Mouse (Mus musculus) MEL (cell line): ENCODE results near the gene Bhlhe41. TPM values are rescaled to one million over a fixed set of nuclear protein-coding genes. Genes with fewer than 3 reads are reported as not detected.
A peak's percentile ranks its signal among the peaks of the same experiment; 100 is the strongest.

Experiments
- DNase-seq: peaks from one replicate; pipeline ENCODE4 v3.0.0; 2011; ENCODE audit warnings: low read depth, low spot score
- H3K27ac ChIP-seq: 2 replicates; pipeline ENCODE4 v1.5.1; 2012; ENCODE audit warnings: low read depth, mild to moderate bottlenecking, control low read depth, low read length, moderate library complexity; ENCODE audit not compliant: control insufficient read depth
- H3K27me3 ChIP-seq, 2 experiments: fragments of 150-350 bp in 1 of 2; sonication (generic) in 1 of 2; 2 replicates each; pipeline ENCODE4 v1.6.1; 2012; ENCODE audit warnings: low read length in 2 of 2, mild to moderate bottlenecking in 2 of 2, improper control_type of control experiment in 1 of 2, moderate library complexity in 1 of 2; ENCODE audit not compliant: insufficient read depth in 2 of 2, control insufficient read depth in 1 of 2
- H3K36me3 ChIP-seq, 2 experiments: 2 replicates each; pipeline ENCODE4 v1.6.1; 2012 to 2014; ENCODE audit warnings: low read length in 2 of 2, improper control_type of control experiment in 1 of 2, inconsistent platforms in 1 of 2, mild to moderate bottlenecking in 1 of 2; ENCODE audit not compliant: insufficient read depth in 2 of 2, control insufficient read depth in 1 of 2
- H3K4me1 ChIP-seq, 2 experiments: fragments of 150-350 bp in 1 of 2; sonication (generic) in 1 of 2; 2 replicates each; pipeline ENCODE4 v1.6.1; 2012; ENCODE audit warnings: low read length in 2 of 2, improper control_type of control experiment in 1 of 2, mild to moderate bottlenecking in 1 of 2; ENCODE audit not compliant: insufficient read depth in 2 of 2, control insufficient read depth in 1 of 2
- H3K4me3 ChIP-seq, 2 experiments: fragments of 150-350 bp in 1 of 2; sonication (generic) in 1 of 2; 2 replicates each; pipeline ENCODE4 v1.5.1; 2012; ENCODE audit warnings: low read depth in 2 of 2, low read length in 2 of 2, mild to moderate bottlenecking in 2 of 2, moderate library complexity in 2 of 2, control low read depth in 1 of 2, improper control_type of control experiment in 1 of 2; ENCODE audit not compliant: control insufficient read depth in 1 of 2, insufficient read depth in 1 of 2
- H3K79me2 ChIP-seq: 2 replicates; pipeline ENCODE4 v1.6.1; 2012; ENCODE audit warnings: mild to moderate bottlenecking, low read length, moderate library complexity; ENCODE audit not compliant: control insufficient read depth, poor library complexity, insufficient read depth
- H3K9ac ChIP-seq: 2 replicates; pipeline ENCODE4 v1.6.1; 2012; ENCODE audit warnings: low read depth, mild to moderate bottlenecking, control low read depth, low read length, moderate library complexity; ENCODE audit not compliant: control insufficient read depth, poor library complexity, severe bottlenecking
- H3K9me3 ChIP-seq: fragments of 150-350 bp; sonication (generic); replicated peaks from 2 replicates; pipeline ENCODE4 v1.6.1; 2012; ENCODE audit warnings: mild to moderate bottlenecking, low read length, improper control_type of control experiment, moderate library complexity; ENCODE audit not compliant: insufficient read depth
- BHLHE40 ChIP-seq: IDR thresholded peaks from 2 replicates; pipeline ENCODE4 v1.6.1; 2012; ENCODE audit warnings: low read depth, mild to moderate bottlenecking, inconsistent platforms, low read length, improper control_type of control experiment, borderline replicate concordance
- CHD1 ChIP-seq: IDR thresholded peaks from 2 replicates; pipeline ENCODE4 v1.6.1; 2012; ENCODE audit warnings: low read depth, mild to moderate bottlenecking, inconsistent platforms, low read length, improper control_type of control experiment
- E2F4 ChIP-seq: IDR thresholded peaks from 2 replicates; pipeline ENCODE4 v1.6.1; 2011; ENCODE audit warnings: low read depth, low read length, improper control_type of control experiment, borderline replicate concordance
- ELF1 ChIP-seq: IDR thresholded peaks from 2 replicates; pipeline ENCODE4 v1.6.1; 2014; ENCODE audit warnings: low read depth, mild to moderate bottlenecking, inconsistent platforms, low read length, improper control_type of control experiment, moderate library complexity
- EP300 ChIP-seq, 2 experiments: IDR thresholded peaks; 2 replicates each; pipeline ENCODE4 v1.6.1; 2011; ENCODE audit warnings: improper control_type of control experiment in 2 of 2, low read length in 2 of 2, low read depth in 1 of 2, mild to moderate bottlenecking in 1 of 2
- GATA1 ChIP-seq: IDR thresholded peaks from 2 replicates; pipeline ENCODE4 v1.6.1; 2011; ENCODE audit warnings: low read depth, low read length, improper control_type of control experiment
- HCFC1 ChIP-seq: IDR thresholded peaks from 2 replicates; pipeline ENCODE4 v1.6.1; 2012; ENCODE audit warnings: low read depth, mild to moderate bottlenecking, inconsistent platforms, low read length, improper control_type of control experiment, moderate library complexity
- KAT2A ChIP-seq: conservative IDR thresholded peaks from 2 replicates; pipeline ENCODE4 v1.6.1; 2012; ENCODE audit warnings: low read depth, low read length, improper control_type of control experiment, inconsistent platforms
- MEF2A ChIP-seq: IDR thresholded peaks from 2 replicates; pipeline ENCODE4 v1.6.1; 2014; ENCODE audit warnings: low read depth, mild to moderate bottlenecking, inconsistent platforms, low read length, improper control_type of control experiment; ENCODE audit not compliant: poor library complexity, insufficient replicate concordance, severe bottlenecking; ENCODE audit errors: extremely low read depth
- MXI1 ChIP-seq: IDR thresholded peaks from 2 replicates; pipeline ENCODE4 v1.6.1; 2011; ENCODE audit warnings: mild to moderate bottlenecking, low read depth, low read length, improper control_type of control experiment
- MYB ChIP-seq: IDR thresholded peaks from 2 replicates; pipeline ENCODE4 v1.6.1; 2011; ENCODE audit warnings: mild to moderate bottlenecking, low read depth, low read length, improper control_type of control experiment
- MYC ChIP-seq: IDR thresholded peaks from 2 replicates; pipeline ENCODE4 v1.6.1; 2011; ENCODE audit warnings: low read depth, mild to moderate bottlenecking, low read length, improper control_type of control experiment, moderate library complexity
- NRF1 ChIP-seq: IDR thresholded peaks from 2 replicates; pipeline ENCODE4 v1.6.1; 2014; ENCODE audit warnings: low read depth, mild to moderate bottlenecking, inconsistent platforms, low read length, improper control_type of control experiment, moderate library complexity; ENCODE audit not compliant: poor library complexity, insufficient read depth, severe bottlenecking
- RAD21 ChIP-seq: IDR thresholded peaks from 2 replicates; pipeline ENCODE4 v1.6.1; 2011; ENCODE audit warnings: mild to moderate bottlenecking, low read depth, low read length, improper control_type of control experiment
- SIN3A ChIP-seq: IDR thresholded peaks from 2 replicates; pipeline ENCODE4 v1.6.1; 2012; ENCODE audit warnings: low read length, improper control_type of control experiment, inconsistent platforms
- SMC3 ChIP-seq: IDR thresholded peaks from 2 replicates; pipeline ENCODE4 v1.6.1; 2011; ENCODE audit warnings: low read depth, low read length, improper control_type of control experiment
- TAL1 ChIP-seq: IDR thresholded peaks from 2 replicates; pipeline ENCODE4 v1.6.1; 2012; ENCODE audit warnings: mild to moderate bottlenecking, inconsistent platforms, low read length, moderate library complexity, mixed read lengths
- TBP ChIP-seq: IDR thresholded peaks from 2 replicates; pipeline ENCODE4 v1.8.0; 2011; ENCODE audit warnings: low read depth, low read length, improper control_type of control experiment
- TCF12 ChIP-seq: IDR thresholded peaks from 2 replicates; pipeline ENCODE4 v1.6.1; 2014; ENCODE audit warnings: low read depth, mild to moderate bottlenecking, inconsistent platforms, low read length, improper control_type of control experiment, moderate library complexity
- USF2 ChIP-seq, 2 experiments: IDR thresholded peaks; 2 replicates each; pipeline ENCODE4 v1.6.1; 2011 to 2012; ENCODE audit warnings: improper control_type of control experiment in 2 of 2, low read length in 2 of 2, borderline replicate concordance in 1 of 2, inconsistent platforms in 1 of 2, low read depth in 1 of 2, mild to moderate bottlenecking in 1 of 2; ENCODE audit not compliant: insufficient read depth in 1 of 2
- ZC3H11A ChIP-seq: IDR thresholded peaks from 2 replicates; pipeline ENCODE4 v1.6.1; 2012; ENCODE audit warnings: low read depth, mild to moderate bottlenecking, inconsistent platforms, low read length, improper control_type of control experiment
- ZMIZ1 ChIP-seq: IDR thresholded peaks from 2 replicates; pipeline ENCODE4 v1.6.1; 2012; ENCODE audit warnings: low read depth, mild to moderate bottlenecking, inconsistent platforms, low read length, improper control_type of control experiment, moderate library complexity
- ZNF384 ChIP-seq: IDR thresholded peaks from 2 replicates; pipeline ENCODE4 v1.6.1; 2012; ENCODE audit warnings: low read depth, mild to moderate bottlenecking, inconsistent platforms, low read length, improper control_type of control experiment
- polyA plus RNA-seq, 2 experiments: library from polyadenylated mRNA; stranded (reverse) in 1 of 2; unstranded in 1 of 2; fragments of >175 nt in 1 of 2; fragments of >200 nt in 1 of 2; gene quantifications; 2 replicates each; pipeline versions ENCODE4 v1.2.1 to v1.2.4; 2012; ENCODE audit warnings: low replicate concordance in 2 of 2, low read depth in 1 of 2; ENCODE audit not compliant: insufficient read length in 2 of 2, insufficient read depth in 1 of 2, missing spikeins in 1 of 2
- total RNA-seq: library from RNA; depleted of rRNA; stranded (reverse); fragments of 300-350 nt; gene quantifications from 2 replicates; pipeline ENCODE4 v1.2.3, GENCODE M21; 2012

The Bhlhe41 gene
- total and polyA plus RNA-seq, 3 experiments: not detected

DNA sequence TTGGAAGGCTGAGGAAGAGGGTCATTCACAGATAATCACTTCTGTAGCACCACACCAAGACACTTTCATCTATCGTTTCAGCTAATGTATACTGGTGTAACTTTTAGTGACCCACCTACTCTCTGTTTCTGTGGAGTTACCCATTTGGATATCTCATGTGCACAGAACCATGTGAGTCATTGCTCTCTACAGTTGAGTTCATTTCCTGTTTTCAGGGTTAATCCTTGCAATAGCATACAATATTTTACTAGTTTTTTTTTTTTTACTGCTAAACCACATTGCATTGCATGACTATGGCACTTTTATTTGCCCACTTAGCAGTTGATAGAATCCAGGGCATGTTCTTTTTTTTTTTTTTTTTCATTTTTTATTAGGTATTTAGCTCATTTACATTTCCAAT lies 17.7 kb upstream of the Bhlhe41 start:
- Histone ChIP-seq H3K4me1 (peaks cover 0 to 4% of the 10 kb centered on the region in 2 experiments; a peak in 1 of 4 replicates), H3K27me3 (no peaks in the 10 kb centered on the region), H3K27ac (peak overlapping the region; percentile 40; the same call in 1 of the 2 replicates), H3K4me3 (no peak overlapping the region), H3K9ac (no peak overlapping the region), H3K79me2 (no peaks in the 10 kb centered on the region), H3K36me3 (no peaks in the 10 kb centered on the region; a peak in 1 of 4 replicates), H3K9me3 (no peaks in the 10 kb centered on the region)
- DNase-seq: peak; percentile 63
- TF ChIP-seq RAD21: no peak
- TF ChIP-seq MYB: peak; percentile 43; the same call in 1 of the 2 replicates
- peak; percentile 47 for TF ChIP-seq TAL1
- no peak for TF ChIP-seq USF2 (IDR thresholded peaks at IDR 0.05; ENCODE audit: borderline replicate concordance in 1 of 2, insufficient read depth in 1 of 2, low read depth in 1 of 2, low read length in 2 of 2)
- TF ChIP-seq ZC3H11A: no peak
- TF ChIP-seq TCF12: peak; percentile 38; the same call in 1 of the 2 replicates
- TF ChIP-seq E2F4: no peak
- TF ChIP-seq CHD1: no peak
- no peak for TF ChIP-seq ELF1
- TF ChIP-seq SMC3: no peak
- no peak for TF ChIP-seq TBP
- peak; percentile 35; the same call in 1 of the 2 replicates for TF ChIP-seq GATA1
- TF ChIP-seq BHLHE40: no peak
- TF ChIP-seq ZNF384: peak; percentile 73
- TF ChIP-seq EP300 (IDR thresholded peaks at IDR 0.05; ENCODE audit: low read depth in 1 of 2, low read length in 2 of 2): peak; percentile 78 to 79
- TF ChIP-seq MXI1: no peak
- no peak for TF ChIP-seq KAT2A

- Histone ChIP-seq H3K4me3 (no peak overlapping the region), H3K36me3 (no peaks in the 10 kb centered on the region; a peak in 1 of 4 replicates), H3K27ac (no peak overlapping the region), H3K9me3 (no peaks in the 10 kb centered on the region), H3K4me1 (peaks cover 0 to 4% of the 10 kb centered on the region in 2 experiments; a peak in 1 of 4 replicates), H3K9ac (no peak overlapping the region), H3K79me2 (no peaks in the 10 kb centered on the region), H3K27me3 (no peaks in the 10 kb centered on the region)
- DNase-seq: no peak
- no peak for TF ChIP-seq SIN3A
- TF ChIP-seq TBP: no peak
- TF ChIP-seq NRF1: no peak
- no peak for TF ChIP-seq HCFC1
- no peak for TF ChIP-seq MYC
- no peak for TF ChIP-seq ZMIZ1
- TF ChIP-seq MEF2A: no peak
- TF ChIP-seq BHLHE40: no peak
Observed at GRCm38 (mm10) chr6:145880609-145881008, 15.3 kb upstream of the Bhlhe41 start.
